Mouse (Mus musculus): ENCODE measurements at regions not wholly inside any gene's neighbourhood (a gene's known extent, or its start where the extent isn't known, plus 50 kb on each side); places are given as distances from the start of the nearest gene placed in this dataset.

DNA sequence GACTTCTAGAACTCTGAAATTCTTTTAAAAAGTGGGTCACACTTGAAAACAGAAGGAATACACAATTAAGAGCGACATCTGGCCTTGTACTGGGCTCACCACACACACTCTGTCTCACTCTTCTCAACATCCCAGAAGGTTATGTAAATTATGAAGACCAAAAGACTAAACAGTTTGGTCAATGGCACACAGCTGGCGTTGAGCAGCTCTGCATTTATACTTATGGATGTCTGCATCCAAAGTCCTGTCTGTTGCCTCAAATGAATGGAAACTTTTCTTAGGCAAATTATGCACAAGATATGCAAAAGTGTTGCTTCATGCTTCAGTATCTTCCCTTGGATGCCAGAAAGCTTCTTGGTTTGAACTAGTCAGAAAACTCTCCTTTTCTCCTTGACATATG is 323.5 kb downstream of the Ppp3ca start:
- Histone ChIP-seq H3K27me3 (ENCODE audit: control insufficient read depth, insufficient read depth, low read length) (no peaks in the 10 kb centered on the region), H3K4me2 (replicated peaks; ENCODE audit: low read depth, low read length) (no peak overlapping the region), H3K9me3 (ENCODE audit: control insufficient read depth, low read length) (no peaks in the 10 kb centered on the region), H3K4me3 (ENCODE audit: low read length) (no peak overlapping the region), H3K4me1 (ENCODE audit: control insufficient read depth, insufficient read depth, low read length) (no peaks in the 10 kb centered on the region), H3K36me3 (ENCODE audit: control insufficient read depth, insufficient read depth, low read length) (no peaks in the 10 kb centered on the region), H3K27ac (ENCODE audit: low read depth, low read length) (no peak overlapping the region), H3K9ac (ENCODE audit: low read depth, low read length) (no peak overlapping the region)
- ATAC-seq (ENCODE audit: low FRiP score, low TSS enrichment): no peak
- 83% methylated on average over 2 of the region's 2 CpGs for WGBS

DNA sequence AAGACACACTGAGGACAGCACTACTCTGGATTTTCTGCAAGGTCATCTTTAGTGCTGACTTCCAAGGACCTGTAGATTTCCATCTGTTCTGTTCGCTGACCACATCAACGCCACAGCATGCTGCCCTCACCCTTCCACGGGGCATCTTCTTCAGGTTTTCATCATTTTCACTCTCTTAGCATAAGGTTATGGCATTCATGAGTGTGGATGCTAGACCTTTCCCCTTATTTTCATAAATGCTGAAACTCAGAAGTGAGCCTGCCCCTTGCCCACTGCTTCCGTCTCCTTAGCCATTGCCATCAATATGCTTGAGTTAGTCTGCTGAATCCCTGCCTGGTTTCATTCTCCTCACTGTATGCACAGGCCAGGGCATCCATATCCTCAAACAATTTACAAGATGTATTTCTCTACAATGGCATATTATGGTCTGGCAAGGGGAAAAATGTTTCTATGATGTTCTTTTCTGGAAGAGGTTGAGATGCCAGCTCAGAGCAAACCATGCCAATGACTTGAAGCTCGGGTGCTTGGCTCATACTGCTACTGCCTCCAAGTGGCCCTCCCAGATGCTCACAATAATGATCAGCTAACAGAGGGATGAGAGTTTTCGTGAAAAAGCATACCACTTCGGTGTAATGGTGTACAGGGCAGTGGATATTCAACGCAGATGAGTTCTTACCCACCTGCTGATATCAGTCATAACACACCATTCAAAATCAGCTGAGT is 324.6 kb downstream of the Ppp3ca start:
- WGBS: 89% methylated on average over 8 of the region's 8 CpGs

DNA sequence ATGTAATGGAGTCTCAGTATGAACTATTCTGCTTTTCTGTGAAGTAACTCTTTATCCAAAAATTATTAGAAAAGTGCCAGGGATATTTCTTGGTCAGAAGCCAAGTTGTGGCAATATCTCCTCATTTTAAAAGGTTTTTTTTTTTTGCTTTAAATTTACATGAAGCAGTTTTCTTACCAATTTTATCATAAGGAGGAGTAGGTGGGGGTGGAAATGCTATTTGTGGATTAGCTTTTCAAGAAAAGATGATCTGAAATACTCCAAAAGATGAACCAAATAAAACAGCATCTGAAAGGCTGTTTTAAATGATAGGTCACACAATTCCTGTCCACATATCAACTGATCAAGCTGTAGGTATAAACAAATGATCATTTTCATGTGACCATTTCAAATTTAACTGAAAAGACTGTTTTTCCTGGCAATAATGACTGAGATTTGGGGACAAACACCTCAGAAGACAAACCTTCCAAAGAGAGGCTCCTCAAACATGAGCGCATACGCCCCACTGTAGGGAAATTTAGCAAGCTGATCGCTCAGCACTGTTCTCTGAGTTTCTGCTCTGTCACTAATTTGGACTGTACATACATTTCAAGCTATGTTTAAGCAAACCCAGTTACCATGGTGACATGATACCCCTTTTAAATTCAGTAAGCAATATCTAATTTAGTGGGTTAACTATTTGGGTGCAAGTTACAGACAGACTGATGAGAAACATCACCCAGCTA is 325.8 kb downstream of the Ppp3ca start:
- Histone ChIP-seq H3K36me3 (ENCODE audit: control insufficient read depth, insufficient read depth, low read length) (no peaks in the 10 kb centered on the region), H3K27me3 (ENCODE audit: control insufficient read depth, insufficient read depth, low read length) (no peaks in the 10 kb centered on the region), H3K4me3 (ENCODE audit: low read length) (no peak overlapping the region), H3K4me1 (ENCODE audit: control insufficient read depth, insufficient read depth, low read length) (no peaks in the 10 kb centered on the region), H3K27ac (ENCODE audit: low read depth, low read length) (no peak overlapping the region), H3K9ac (ENCODE audit: low read depth, low read length) (no peak overlapping the region), H3K4me2 (replicated peaks; ENCODE audit: low read depth, low read length) (no peak overlapping the region), H3K9me3 (ENCODE audit: control insufficient read depth, low read length) (no peaks in the 10 kb centered on the region)
- ATAC-seq (ENCODE audit: low FRiP score, low TSS enrichment): no peak
- 93% methylated on average over 3 of the region's 3 CpGs for WGBS

More for the DNA sequence above, 324.6 kb downstream of the Ppp3ca start:
- no peaks in the 10 kb centered on the region for H3K4me1 ChIP-seq (ENCODE audit: control insufficient read depth, insufficient read depth, low read length)
- no peak overlapping the region for H3K4me3 ChIP-seq (ENCODE audit: low read length)
- no peaks in the 10 kb centered on the region for H3K27me3 ChIP-seq (ENCODE audit: control insufficient read depth, insufficient read depth, low read length)
- no peaks in the 10 kb centered on the region for H3K9me3 ChIP-seq (ENCODE audit: control insufficient read depth, low read length)
- H3K27ac ChIP-seq (ENCODE audit: low read depth, low read length): no peak overlapping the region
- no peaks in the 10 kb centered on the region for H3K36me3 ChIP-seq (ENCODE audit: control insufficient read depth, insufficient read depth, low read length)
- H3K4me2 ChIP-seq (replicated peaks; ENCODE audit: low read depth, low read length): no peak overlapping the region
- H3K9ac ChIP-seq (ENCODE audit: low read depth, low read length): no peak overlapping the region
- ATAC-seq (ENCODE audit: low FRiP score, low TSS enrichment): no peak

DNA sequence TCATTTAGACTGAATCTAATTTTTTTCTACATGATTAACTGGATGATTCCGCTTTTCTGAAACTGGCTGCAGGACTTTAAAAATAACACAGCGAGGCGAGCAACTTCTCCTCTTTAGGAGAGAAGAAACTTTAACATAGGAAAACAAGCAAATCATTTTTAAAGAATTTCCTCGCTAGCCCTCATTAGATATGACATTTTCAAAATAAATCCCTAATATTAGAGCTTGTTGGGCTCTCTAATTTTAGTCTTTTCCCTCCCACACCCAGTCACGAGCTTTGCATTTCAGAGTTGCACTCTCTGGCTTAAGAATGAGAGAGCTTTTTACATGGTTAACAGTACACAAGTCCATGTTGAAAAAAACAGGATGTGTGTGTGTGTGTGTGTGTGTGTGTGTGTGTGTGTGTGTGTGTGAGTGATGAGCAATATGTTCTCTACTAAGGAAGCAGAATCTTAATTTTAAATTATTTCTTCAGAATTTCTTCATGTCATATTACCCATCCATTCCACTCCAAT is 326.5 kb downstream of the Ppp3ca start:
- Histone ChIP-seq H3K4me3 (ENCODE audit: low read length) (no peak overlapping the region), H3K27ac (ENCODE audit: low read depth, low read length) (no peak overlapping the region), H3K4me1 (ENCODE audit: control insufficient read depth, insufficient read depth, low read length) (no peaks in the 10 kb centered on the region), H3K36me3 (ENCODE audit: control insufficient read depth, insufficient read depth, low read length) (no peaks in the 10 kb centered on the region), H3K9me3 (ENCODE audit: control insufficient read depth, low read length) (no peaks in the 10 kb centered on the region), H3K4me2 (replicated peaks; ENCODE audit: low read depth, low read length) (no peak overlapping the region), H3K27me3 (ENCODE audit: control insufficient read depth, insufficient read depth, low read length) (no peaks in the 10 kb centered on the region), H3K9ac (ENCODE audit: low read depth, low read length) (no peak overlapping the region)
- 84% methylated on average over 5 of the region's 5 CpGs for WGBS
- no peak for ATAC-seq (ENCODE audit: low FRiP score, low TSS enrichment)

DNA sequence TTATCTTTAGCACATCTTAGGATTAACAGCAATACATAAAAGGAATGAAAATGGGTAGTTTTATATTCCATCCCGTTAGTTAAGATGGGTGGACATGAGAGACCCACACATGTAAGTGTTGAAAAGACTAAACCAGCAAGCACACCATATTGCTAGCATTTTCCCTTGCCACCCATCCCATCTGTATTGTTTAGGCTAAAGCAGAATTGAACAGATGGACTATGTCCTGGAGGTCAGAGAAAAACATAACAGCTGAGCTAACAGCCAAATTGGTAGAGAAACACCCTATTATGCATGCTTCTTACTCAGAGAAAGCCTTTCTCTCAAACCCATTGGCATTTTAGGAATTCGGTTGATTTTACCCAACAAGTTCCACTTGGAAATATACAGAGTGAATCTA is 329.3 kb upstream of the Emcn start:
- Histone ChIP-seq H3K27me3 (ENCODE audit: control insufficient read depth, insufficient read depth, low read length) (no peaks in the 10 kb centered on the region), H3K4me3 (ENCODE audit: low read length) (no peak overlapping the region), H3K27ac (ENCODE audit: low read depth, low read length) (no peak overlapping the region), H3K9ac (ENCODE audit: low read depth, low read length) (no peak overlapping the region), H3K4me2 (replicated peaks; ENCODE audit: low read depth, low read length) (no peak overlapping the region), H3K9me3 (ENCODE audit: control insufficient read depth, low read length) (no peaks in the 10 kb centered on the region), H3K36me3 (ENCODE audit: control insufficient read depth, insufficient read depth, low read length) (no peaks in the 10 kb centered on the region), H3K4me1 (ENCODE audit: control insufficient read depth, insufficient read depth, low read length) (no peaks in the 10 kb centered on the region)
- ATAC-seq (ENCODE audit: low FRiP score, low TSS enrichment): no peak
- 73% methylated on average over 2 of the region's 2 CpGs for WGBS

DNA sequence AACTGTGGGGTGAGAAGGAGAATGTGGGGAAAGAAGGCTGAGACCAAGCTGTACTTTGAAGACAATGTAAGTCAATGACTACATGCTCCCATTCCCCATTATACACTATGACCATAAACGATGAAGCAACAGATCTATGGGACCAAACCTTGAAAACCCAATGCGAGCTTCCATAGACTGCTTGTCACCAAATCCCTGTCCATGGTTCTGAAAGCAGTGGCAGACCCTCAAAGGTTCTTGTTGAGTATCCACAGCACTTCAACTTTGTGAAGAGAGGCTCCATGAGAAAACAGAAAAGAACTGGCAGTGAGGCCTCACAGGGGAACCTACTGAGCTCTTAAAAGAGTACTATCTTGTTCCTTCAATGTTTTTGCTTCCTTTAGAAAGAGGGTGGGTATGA is 326.2 kb upstream of the Emcn start:
- Histone ChIP-seq H3K4me2 (replicated peaks; ENCODE audit: low read depth, low read length) (no peak overlapping the region), H3K9ac (ENCODE audit: low read depth, low read length) (no peak overlapping the region), H3K9me3 (ENCODE audit: control insufficient read depth, low read length) (no peaks in the 10 kb centered on the region), H3K4me1 (ENCODE audit: control insufficient read depth, insufficient read depth, low read length) (no peaks in the 10 kb centered on the region), H3K4me3 (ENCODE audit: low read length) (no peak overlapping the region), H3K27me3 (ENCODE audit: control insufficient read depth, insufficient read depth, low read length) (no peaks in the 10 kb centered on the region), H3K27ac (ENCODE audit: low read depth, low read length) (no peak overlapping the region), H3K36me3 (ENCODE audit: control insufficient read depth, insufficient read depth, low read length) (no peaks in the 10 kb centered on the region)
- 57% methylated on average over 2 of the region's 2 CpGs for WGBS
- no peak for ATAC-seq (ENCODE audit: low FRiP score, low TSS enrichment)

DNA sequence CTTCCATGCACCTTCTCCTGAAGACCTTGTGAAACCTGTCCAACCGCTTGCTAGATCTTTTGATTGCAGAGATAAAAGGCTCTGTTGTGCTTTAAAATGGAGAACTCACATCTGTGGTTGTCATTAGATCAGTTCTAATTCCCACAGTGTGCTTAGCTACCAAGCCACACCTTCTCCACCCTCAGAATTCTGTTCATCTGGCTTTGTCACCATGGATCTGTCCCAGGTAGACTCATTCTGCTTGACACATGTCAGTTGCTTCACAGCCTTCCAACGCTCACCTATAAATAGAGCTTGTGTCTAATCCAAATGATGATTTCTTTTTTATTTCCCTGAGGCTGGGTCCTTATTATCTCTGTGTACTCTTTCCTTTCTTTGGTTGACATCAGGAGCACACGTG is 325.7 kb upstream of the Emcn start:
- H3K4me2 ChIP-seq (replicated peaks; ENCODE audit: low read depth, low read length): no peak overlapping the region
- H3K4me3 ChIP-seq (ENCODE audit: low read length): no peak overlapping the region
- H3K27me3 ChIP-seq (ENCODE audit: control insufficient read depth, insufficient read depth, low read length): no peaks in the 10 kb centered on the region
- H3K36me3 ChIP-seq (ENCODE audit: control insufficient read depth, insufficient read depth, low read length): no peaks in the 10 kb centered on the region
- no peak for ATAC-seq (ENCODE audit: low FRiP score, low TSS enrichment)
- WGBS: 89% methylated on average over 3 of the region's 3 CpGs
- no peaks in the 10 kb centered on the region for H3K4me1 ChIP-seq (ENCODE audit: control insufficient read depth, insufficient read depth, low read length)
- H3K27ac ChIP-seq (ENCODE audit: low read depth, low read length): no peak overlapping the region
- no peaks in the 10 kb centered on the region for H3K9me3 ChIP-seq (ENCODE audit: control insufficient read depth, low read length)
- H3K9ac ChIP-seq (ENCODE audit: low read depth, low read length): no peak overlapping the region

DNA sequence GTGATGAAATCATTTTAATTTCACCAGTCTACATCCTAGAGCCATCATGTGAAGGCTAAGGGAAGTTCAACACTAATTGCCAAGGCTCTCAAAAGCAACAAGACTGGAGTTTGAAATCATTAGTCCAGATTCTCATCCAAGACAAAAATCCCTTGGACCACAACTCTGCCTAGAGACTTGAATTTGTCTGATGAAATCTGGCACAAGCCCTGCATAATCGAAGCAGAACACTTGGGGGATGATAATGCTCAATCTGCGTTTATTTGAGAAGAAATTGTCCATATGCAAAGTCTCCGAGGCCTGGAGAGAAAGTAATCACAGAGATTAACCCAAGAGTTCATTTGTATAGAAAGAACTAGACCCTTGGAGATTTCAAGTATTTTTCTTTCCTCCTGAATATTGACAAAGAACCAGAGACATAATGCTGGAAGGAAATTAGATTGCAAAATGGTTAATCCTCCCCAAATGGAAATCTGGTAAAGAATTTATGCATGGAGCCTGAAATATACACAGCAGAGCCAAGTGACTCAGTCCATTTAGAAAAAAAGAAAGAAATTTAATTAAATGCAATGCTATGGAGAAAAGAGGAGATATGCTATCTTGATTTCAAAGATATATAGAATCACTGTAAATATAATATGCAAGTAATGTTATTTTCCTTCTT is 320.8 kb upstream of the Emcn start:
- H3K4me3 ChIP-seq (ENCODE audit: low read length): no peak overlapping the region
- 84% methylated on average over 3 of the region's 3 CpGs for WGBS
- no peaks in the 10 kb centered on the region for H3K27me3 ChIP-seq (ENCODE audit: control insufficient read depth, insufficient read depth, low read length)
- no peak for ATAC-seq (ENCODE audit: low FRiP score, low TSS enrichment)
- no peak overlapping the region for H3K9ac ChIP-seq (ENCODE audit: low read depth, low read length)
- H3K27ac ChIP-seq (ENCODE audit: low read depth, low read length): no peak overlapping the region
- no peak overlapping the region for H3K4me2 ChIP-seq (replicated peaks; ENCODE audit: low read depth, low read length)
- no peaks in the 10 kb centered on the region for H3K4me1 ChIP-seq (ENCODE audit: control insufficient read depth, insufficient read depth, low read length)
- no peaks in the 10 kb centered on the region for H3K9me3 ChIP-seq (ENCODE audit: control insufficient read depth, low read length)
- no peaks in the 10 kb centered on the region for H3K36me3 ChIP-seq (ENCODE audit: control insufficient read depth, insufficient read depth, low read length)

DNA sequence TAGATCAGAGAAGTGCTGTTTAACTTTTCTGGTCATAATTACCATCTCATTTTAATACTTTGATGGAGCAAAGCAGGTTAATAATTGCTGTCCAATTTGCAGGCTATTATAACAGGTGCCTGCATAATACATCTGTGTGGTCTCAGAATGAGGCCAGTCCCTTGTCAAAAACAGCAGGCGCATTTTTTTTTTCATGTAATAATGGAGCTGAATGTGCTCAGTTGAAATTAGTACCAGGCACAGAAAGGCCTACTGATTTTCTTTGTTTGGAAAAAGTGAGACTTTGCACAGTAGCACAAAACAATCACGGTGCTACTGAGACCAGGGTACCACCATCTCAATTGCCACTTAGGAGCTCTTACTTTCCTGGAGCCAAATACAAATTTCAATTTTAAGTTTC is 311.3 kb upstream of the Emcn start:
- no peak overlapping the region for H3K4me3 ChIP-seq (ENCODE audit: low read length)
- WGBS: 99% methylated on average over 2 of the region's 2 CpGs
- H3K9ac ChIP-seq (ENCODE audit: low read depth, low read length): no peak overlapping the region
- ATAC-seq (ENCODE audit: low FRiP score, low TSS enrichment): no peak
- H3K9me3 ChIP-seq (ENCODE audit: control insufficient read depth, low read length): no peaks in the 10 kb centered on the region
- H3K27ac ChIP-seq (ENCODE audit: low read depth, low read length): no peak overlapping the region
- no peaks in the 10 kb centered on the region for H3K27me3 ChIP-seq (ENCODE audit: control insufficient read depth, insufficient read depth, low read length)
- no peak overlapping the region for H3K4me2 ChIP-seq (replicated peaks; ENCODE audit: low read depth, low read length)
- H3K4me1 ChIP-seq (ENCODE audit: control insufficient read depth, insufficient read depth, low read length): no peaks in the 10 kb centered on the region
- no peaks in the 10 kb centered on the region for H3K36me3 ChIP-seq (ENCODE audit: control insufficient read depth, insufficient read depth, low read length)
